Mouse (Mus musculus): ENCODE measurements around the gene Tfb1m.

- TF ChIP-seq POLR2A (IDR thresholded peaks at IDR 0.05; ENCODE audit: borderline replicate concordance, extremely low read depth, low read depth, low read length) (no peak), CTCF (IDR thresholded peaks at IDR 0.05; ENCODE audit: insufficient read depth, low read length) (no peak)
These were observed 57.5 kb downstream of the Tfb1m start for GRCm38 (mm10) chr17:3500076-3500475.
